Mouse (Mus musculus) monocyte, adult 59 days (primary cell): ENCODE results near the gene Rgs19. TPM values are rescaled to one million over a fixed set of nuclear protein-coding genes. Genes with fewer than 3 reads are reported as not detected.

Experiments used
- total RNA-seq, 2 experiments: library from RNA; stranded (reverse); gene quantifications; one replicate each; pipeline ENCODE4 v1.2.4; 2023

Gene Rgs19
- 100 to 1,000 TPM; 177 to 199 TPM for total RNA-seq

DNA sequence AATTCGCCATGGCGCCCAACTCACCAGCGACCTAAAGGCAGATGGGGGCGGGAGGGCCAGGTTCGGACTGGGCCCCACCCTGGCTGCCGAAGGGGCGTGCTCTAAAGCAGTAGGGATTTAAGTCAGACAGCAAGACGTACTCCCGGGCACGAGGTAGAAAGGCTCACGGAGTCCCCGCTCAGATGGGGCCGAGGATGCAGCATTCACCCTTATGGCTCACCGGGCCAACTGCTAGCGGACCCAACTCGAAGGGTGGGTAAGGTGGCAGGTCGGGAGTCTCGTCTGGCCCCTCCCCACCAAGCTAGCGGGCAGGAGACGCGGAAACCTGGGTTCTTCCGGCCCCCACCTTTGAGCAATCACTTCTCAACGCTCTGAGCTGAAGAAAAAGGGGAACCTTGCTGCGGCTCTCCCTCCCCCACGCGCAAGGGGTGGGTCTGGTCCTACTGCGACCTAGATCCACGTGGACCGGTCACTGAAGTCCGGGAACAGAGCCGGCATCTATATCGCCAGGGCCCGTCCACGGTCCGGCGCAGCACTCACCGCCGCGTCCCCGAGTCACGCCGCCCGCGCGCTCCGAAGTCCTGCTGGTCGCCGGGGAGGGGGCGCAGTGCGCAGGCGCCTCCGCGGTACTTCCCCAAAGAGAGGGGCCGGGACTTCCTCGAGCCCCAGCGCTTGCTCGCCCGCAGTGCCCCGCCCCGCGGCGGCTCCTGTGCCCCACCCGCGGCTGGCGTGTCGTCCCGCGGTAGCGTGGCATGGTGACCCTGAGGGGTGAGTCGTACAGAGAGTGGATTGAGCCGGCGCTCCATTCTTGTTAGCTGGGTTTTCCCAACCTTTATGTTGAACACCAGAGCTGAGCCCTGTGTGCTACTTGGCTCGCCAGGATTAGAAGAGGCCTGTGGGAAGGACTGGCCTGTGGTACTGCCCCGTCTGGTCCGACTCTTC is at the start of gene Rgs19:
Gene Rgs19 (minus strand): TSS at position 639 of the 942 bp plus-strand sequence.

DNA sequence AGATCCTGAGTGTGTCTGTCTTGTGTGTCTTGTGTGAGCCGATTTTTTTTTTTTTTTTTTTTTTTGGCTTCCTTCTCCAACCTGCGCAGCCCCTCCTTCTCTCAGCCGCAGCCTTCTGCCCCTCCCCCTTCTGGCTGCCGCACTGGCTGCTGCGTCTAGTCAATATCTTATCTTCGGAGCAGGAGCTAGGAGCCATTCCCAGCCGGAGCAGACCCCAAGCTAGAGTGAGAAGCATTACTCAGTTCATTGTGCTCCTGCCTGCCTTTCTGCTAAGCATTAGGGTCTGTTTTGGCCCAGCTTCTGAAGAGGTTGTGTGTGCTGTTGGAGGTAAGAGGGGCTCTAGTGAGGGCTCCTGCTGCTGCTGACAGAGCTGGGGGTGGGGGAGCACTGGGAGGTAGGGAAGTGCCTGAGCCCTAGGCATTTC is 21.1 kb upstream of the Rgs19 start, which contains the start of gene Oprl1:
Gene Oprl1 (plus strand): TSS at position 114 of the 424 bp plus-strand sequence.

DNA sequence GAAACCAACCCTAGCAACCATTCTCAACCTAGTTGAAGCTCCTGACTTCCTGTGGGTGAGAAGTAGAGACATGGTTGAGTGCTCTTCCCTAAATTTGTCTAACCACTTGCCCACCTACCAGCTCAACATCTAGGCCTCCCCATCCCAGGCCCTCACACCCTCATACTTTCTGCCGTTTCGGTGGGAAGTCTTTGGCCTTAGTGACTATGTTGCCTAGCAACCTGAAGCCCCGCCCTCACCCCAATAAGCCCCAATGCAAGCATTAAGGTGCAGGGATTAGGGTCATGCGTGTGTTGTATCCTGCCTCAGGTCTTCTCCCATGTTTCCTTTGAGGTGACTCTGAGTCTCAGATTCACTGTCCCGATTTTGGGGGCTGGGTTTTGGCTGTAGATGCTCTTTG is 4.5 kb upstream of the Rgs19 start, which contains the start of gene Lkaaear1:
Gene Lkaaear1 (minus strand): TSS at position 202 of the 400 bp plus-strand sequence.

GRCm38 (mm10) chr2:181679951-181680715 is 13.6 kb downstream of the Rgs19 start, which contains the start of gene Tcea2:
Gene Tcea2 (plus strand): TSS chr2:181680310.

DNA sequence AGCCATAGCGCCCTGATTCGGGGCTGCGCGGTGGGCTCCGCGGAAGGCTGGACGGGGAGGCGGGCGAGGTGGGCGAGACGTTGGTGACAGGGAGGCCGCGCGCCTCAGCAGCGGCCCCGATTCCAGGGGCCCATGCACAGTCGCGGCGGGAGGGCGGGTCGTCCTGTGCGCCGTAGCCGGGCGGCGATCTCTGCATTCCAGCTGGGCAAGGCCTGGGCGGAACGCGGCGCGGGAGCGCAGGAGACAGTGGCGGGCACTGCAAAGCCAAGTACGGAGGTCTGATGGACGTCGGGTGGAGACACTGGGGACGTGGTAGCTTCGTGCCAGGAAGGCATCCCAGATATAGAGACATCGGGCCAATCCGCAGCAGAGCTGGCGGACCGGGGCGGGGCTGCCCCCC is 22.5 kb downstream of the Rgs19 start, which contains the start of gene Sox18:
Gene Sox18 (minus strand): TSS at position 315 of the 400 bp plus-strand sequence.

DNA sequence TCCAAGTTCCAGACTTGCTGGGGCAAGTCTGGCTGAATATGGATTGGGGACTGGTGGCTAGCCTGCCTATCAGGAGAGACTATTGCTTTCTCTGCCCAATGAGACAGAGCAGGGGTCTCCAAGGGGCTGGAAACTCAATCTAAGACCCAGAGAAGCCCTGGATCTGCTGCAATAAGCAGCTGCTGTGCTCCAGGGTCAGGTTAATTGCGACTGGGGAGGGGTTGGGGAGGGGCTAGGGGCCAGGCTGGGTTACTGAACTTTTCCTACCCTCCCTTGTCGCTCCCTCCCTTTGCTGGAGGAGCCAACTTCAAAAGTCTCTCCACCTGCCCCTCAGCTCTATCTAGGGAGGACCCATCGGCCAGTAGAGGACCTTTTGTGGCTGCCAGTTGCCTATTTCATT is 37.0 kb downstream of the Rgs19 start, which contains the start of gene Gm29797:
Gene Gm29797 (plus strand): TSS at position 301 of the 400 bp plus-strand sequence.

Other genes starting within 250 kb of the Rgs19 start
- gene Zbtb46, start 234.6 kb downstream of the Rgs19 start, total RNA-seq = 1 to 10 TPM; 6.2 to 8.5 TPM
- not detected for gene Abhd16b, start 200.8 kb downstream of the Rgs19 start, total RNA-seq
- 10 to 100 TPM; 77.9 to 80.4 TPM for gene Tpd52l2, start 196.8 kb downstream of the Rgs19 start, total RNA-seq
- 10 to 100 TPM; 93.9 to 98.2 TPM for gene Dnajc5, start 173.5 kb downstream of the Rgs19 start, total RNA-seq
- gene Uckl1, start 109.1 kb downstream of the Rgs19 start, total RNA-seq = 100 to 1,000 TPM; 126 to 127 TPM
- 10 to 100 TPM; 37.5 to 42.1 TPM for gene Prpf6, start 102.1 kb downstream of the Rgs19 start, total RNA-seq
- 10 to 100 TPM; 15.1 to 18.4 TPM for gene Zfp512b, start 101.2 kb downstream of the Rgs19 start, total RNA-seq
- 1 to 10 TPM; 2.2 to 3.5 TPM for gene Samd10, start 94.8 kb downstream of the Rgs19 start, total RNA-seq
- gene Gm29797, start 36.9 kb downstream of the Rgs19 start, total RNA-seq = not detected
- gene Sox18, start 22.3 kb downstream of the Rgs19 start, total RNA-seq = not detected
- gene Tcea2, start 13.7 kb downstream of the Rgs19 start, total RNA-seq = 10 to 100 TPM in 1 of 2 experiments, 1 to 10 TPM in 1; 8.8 to 11.2 TPM
- not detected for gene Lkaaear1, start 4.5 kb upstream of the Rgs19 start, total RNA-seq
- gene Oprl1, start 21.0 kb upstream of the Rgs19 start, total RNA-seq = 1 to 10 TPM in 1 of 2 experiments, not detected in 1; 1.3 TPM
- gene Myt1, start 69.4 kb upstream of the Rgs19 start, total RNA-seq = not detected
- gene Pcmtd2, start 143.9 kb upstream of the Rgs19 start, total RNA-seq = 10 to 100 TPM; 28.6 to 34.6 TPM
- gene Polr3k, start 170.4 kb upstream of the Rgs19 start, total RNA-seq = 1 to 10 TPM; 7.0 to 9.9 TPM